Mouse (Mus musculus) embryonic facial prominence, embryonic 12.5 days (tissue): ENCODE data around the gene Sap25. TPM values are rescaled to one million over a fixed set of nuclear protein-coding genes. Genes with fewer than 3 reads are reported as not detected.
"Not testable (repeated sequence)": the region's sequence is repeated elsewhere in the genome, so short reads cannot be mapped to it uniquely, and the experiment has no call there.

Experiments used
- ATAC-seq: fragments of 200-750 bp; cut with Nextera tagmentation; 2 replicates; pipeline ENCODE4 v1.8.0; 2017; ENCODE audit not compliant: insufficient number of reproducible peaks, insufficient read depth, low FRiP score, low TSS enrichment
- H3K27ac ChIP-seq: fragments of 300-500 bp; sonication (generic); 2 replicates; pipeline ENCODE4 v1.5.1; 2016; ENCODE audit warnings: mild to moderate bottlenecking
- H3K27me3 ChIP-seq: fragments of 300-500 bp; sonication (generic); 2 replicates; pipeline ENCODE4 v1.6.1; 2016; ENCODE audit warnings: mild to moderate bottlenecking, moderate library complexity
- H3K36me3 ChIP-seq: fragments of 300-500 bp; sonication (generic); 2 replicates; pipeline ENCODE4 v1.6.1; 2016; ENCODE audit warnings: mild to moderate bottlenecking
- H3K4me1 ChIP-seq: fragments of 300-500 bp; sonication (generic); 2 replicates; pipeline ENCODE4 v1.6.1; 2016
- H3K4me2 ChIP-seq: fragments of 300-500 bp; sonication (generic); replicated peaks from 2 replicates; pipeline ENCODE4 v1.6.1; 2016; ENCODE audit warnings: mild to moderate bottlenecking, moderate library complexity
- H3K4me3 ChIP-seq: fragments of 300-500 bp; sonication (generic); 2 replicates; pipeline ENCODE4 v1.5.1; 2016; ENCODE audit warnings: mild to moderate bottlenecking
- H3K9ac ChIP-seq: fragments of 300-500 bp; sonication (generic); 2 replicates; pipeline ENCODE4 v1.6.1; 2016; ENCODE audit warnings: mild to moderate bottlenecking, moderate library complexity
- H3K9me3 ChIP-seq: fragments of 300-500 bp; sonication (generic); 2 replicates; pipeline ENCODE4 v1.6.1; 2016; ENCODE audit warnings: mild to moderate bottlenecking, moderate library complexity
- WGBS: fragments of 180-500 bp; shearing (Covaris S2); methylation state at CpG from one replicate; pipeline ENCODE4 v1.1.7; 2016; 5-methylcytosine and 5-hydroxymethylcytosine counted together
- polyA plus RNA-seq: library from polyadenylated mRNA; unstranded; fragments of >200 nt; fragmentation: Nextera tagmentation; extraction: Ambion mirVana; gene quantifications from 2 replicates; pipeline ENCODE4 v1.2.1, GENCODE M21; 2016

The Sap25 gene
- polyA plus RNA-seq, 1 experiment from 2014 or later, result 6.8 TPM

- Histone ChIP-seq H3K4me2 (peak overlapping the region; percentile 59), H3K9me3 (no peaks in the 10 kb centered on the region), H3K4me3 (peak overlapping the region; percentile 29), H3K4me1 (peaks cover 63% of the 10 kb centered on the region), H3K27me3 (no peaks in the 10 kb centered on the region), H3K36me3 (peaks cover 30% of the 10 kb centered on the region), H3K27ac (peak overlapping the region; percentile 98), H3K9ac (peak overlapping the region; percentile 47)
- ATAC-seq, result no peak
- 52% methylated on average over 3 of the region's 3 CpGs for WGBS
Observed at GRCm38 (mm10) chr5:137609292-137609691, 31.8 kb upstream of the Sap25 start.

GRCm38 (mm10) chr5:137610056-137610455, 31.1 kb upstream of the Sap25 start:
- peak overlapping the region; percentile 52 for H3K9ac ChIP-seq
- ATAC-seq, result no peak

GRCm38 (mm10) chr5:137610548-137611244, 30.4 kb upstream of the Sap25 start:
- peak; percentile 57; the same call in 1 of the 2 replicates for ATAC-seq
- no peaks in the 10 kb centered on the region for H3K27me3 ChIP-seq
- H3K4me3 ChIP-seq, result peak overlapping the region; percentile 36
- WGBS, result 5% methylated on average over 12 of the region's 12 CpGs
- H3K27ac ChIP-seq, result peak overlapping the region; percentile 98
- peak overlapping the region; percentile 59 for H3K4me2 ChIP-seq
- peaks cover 63% of the 10 kb centered on the region for H3K4me1 ChIP-seq
- peak overlapping the region; percentile 52 for H3K9ac ChIP-seq
- H3K36me3 ChIP-seq, result peaks cover 19% of the 10 kb centered on the region
- H3K9me3 ChIP-seq, result no peaks in the 10 kb centered on the region

More at GRCm38 (mm10) chr5:137610056-137610455, 31.1 kb upstream of the Sap25 start:
- Histone ChIP-seq H3K4me3 (peak overlapping the region; percentile 36), H3K9me3 (no peaks in the 10 kb centered on the region), H3K36me3 (peaks cover 26% of the 10 kb centered on the region), H3K27ac (peak overlapping the region; percentile 98), H3K4me2 (peak overlapping the region; percentile 59), H3K4me1 (peaks cover 63% of the 10 kb centered on the region), H3K27me3 (no peaks in the 10 kb centered on the region)
- WGBS, result 39% methylated on average over 4 of the region's 4 CpGs

GRCm38 (mm10) chr5:137611245-137611602, 29.9 kb upstream of the Sap25 start:
- peak overlapping the region; percentile 59 for H3K4me2 ChIP-seq
- 3% methylated on average over 6 of the region's 6 CpGs for WGBS
- H3K9ac ChIP-seq, result peak overlapping the region; percentile 52
- H3K27me3 ChIP-seq, result no peaks in the 10 kb centered on the region
- ATAC-seq, result peak; percentile 54
- peak overlapping the region; percentile 36 for H3K4me3 ChIP-seq
- peaks cover 14% of the 10 kb centered on the region for H3K36me3 ChIP-seq
- H3K27ac ChIP-seq, result peak overlapping the region; percentile 98
- peaks cover 63% of the 10 kb centered on the region for H3K4me1 ChIP-seq
- H3K9me3 ChIP-seq, result no peaks in the 10 kb centered on the region

- Histone ChIP-seq H3K4me3 (no peak overlapping the region), H3K36me3 (no peaks in the 10 kb centered on the region), H3K9me3 (no peaks in the 10 kb centered on the region), H3K4me1 (peaks cover 56% of the 10 kb centered on the region), H3K9ac (no peak overlapping the region), H3K4me2 (no peak overlapping the region), H3K27me3 (no peaks in the 10 kb centered on the region), H3K27ac (peak overlapping the region; percentile 98; the same call in 1 of the 2 replicates)
- no peak for ATAC-seq
- 65% methylated on average over 5 of the region's 5 CpGs for WGBS
Observed at GRCm38 (mm10) chr5:137613076-137613475, 28.1 kb upstream of the Sap25 start.

GRCm38 (mm10) chr5:137613550-137613949, 27.6 kb upstream of the Sap25 start, which contains the start of gene Pcolce:
Gene Pcolce, minus strand, starts transcription at chr5:137613784.
- H3K4me3 ChIP-seq, result no peak within 1 kb of the TSS

GRCm38 (mm10) chr5:137614921-137615320, 26.2 kb upstream of the Sap25 start:
- H3K9ac ChIP-seq, H3K9me3 ChIP-seq, H3K27ac ChIP-seq, H3K36me3 ChIP-seq, ATAC-seq, H3K4me3 ChIP-seq, H3K4me2 ChIP-seq, H3K27me3 ChIP-seq: not testable (repeated sequence)
- 84% methylated on average over 2 of the region's 2 CpGs for WGBS
- H3K4me1 ChIP-seq, result peaks cover 38% of the 10 kb centered on the region

More at GRCm38 (mm10) chr5:137613550-137613949, 27.6 kb upstream of the Sap25 start, which contains the start of gene Pcolce:
- Histone ChIP-seq H3K27ac (peak within 1 kb of the TSS; percentile 98), H3K4me2 (no peak within 1 kb of the TSS), H3K9me3 (no peaks in the 10 kb centered on the region), H3K9ac (no peak within 1 kb of the TSS), H3K36me3 (no peaks in the 10 kb centered on the region), H3K27me3 (no peaks in the 10 kb centered on the region), H3K4me1 (peaks cover 51% of the 10 kb centered on the region)
- WGBS, result 32% methylated on average over 11 of the region's 11 CpGs
- no peak for ATAC-seq

- Histone ChIP-seq H3K9ac (no peak overlapping the region), H3K27me3 (no peaks in the 10 kb centered on the region), H3K4me2 (no peak overlapping the region), H3K27ac (no peak overlapping the region), H3K9me3 (no peaks in the 10 kb centered on the region), H3K4me3 (no peak overlapping the region), H3K36me3 (no peaks in the 10 kb centered on the region), H3K4me1 (peaks cover 34% of the 10 kb centered on the region)
- 77% methylated on average over 7 of the region's 7 CpGs for WGBS
- ATAC-seq, result no peak
Observed at GRCm38 (mm10) chr5:137615347-137615746, 25.8 kb upstream of the Sap25 start.

GRCm38 (mm10) chr5:137623937-137624530, 17.1 kb upstream of the Sap25 start:
- WGBS, result 90% methylated on average over 11 of the region's 11 CpGs
- H3K27me3 ChIP-seq, result no peaks in the 10 kb centered on the region
- H3K9ac ChIP-seq, result no peak overlapping the region
- no peak overlapping the region for H3K4me2 ChIP-seq
- H3K4me1 ChIP-seq, result peaks cover 5% of the 10 kb centered on the region; the same call in 1 of the 2 replicates
- ATAC-seq, result no peak
- H3K9me3 ChIP-seq, result no peaks in the 10 kb centered on the region
- H3K36me3 ChIP-seq, result no peaks in the 10 kb centered on the region
- H3K27ac ChIP-seq, result no peak overlapping the region
- H3K4me3 ChIP-seq, result no peak overlapping the region

GRCm38 (mm10) chr5:137627991-137628390, 13.1 kb upstream of the Sap25 start:
- Histone ChIP-seq H3K9ac (peak overlapping the region; percentile 60), H3K9me3 (no peaks in the 10 kb centered on the region), H3K4me3 (peak overlapping the region; percentile 77), H3K4me2 (peak overlapping the region; percentile 59), H3K27me3 (no peaks in the 10 kb centered on the region), H3K27ac (peak overlapping the region; percentile 92), H3K36me3 (peaks cover 2% of the 10 kb centered on the region; the same call in 1 of the 2 replicates), H3K4me1 (peaks cover 28% of the 10 kb centered on the region)
- WGBS, result 4% methylated on average over 9 of the region's 9 CpGs
- ATAC-seq, result no peak

GRCm38 (mm10) chr5:137628498-137629305, 12.4 kb upstream of the Sap25 start, which contains the start of the genes Fbxo24, Lrch4 and Gm20605:
Gene Fbxo24, minus strand, starts transcription at chr5:137629002.
Gene Lrch4, plus strand, starts transcription at chr5:137629121.
Gene Gm20605, plus strand, starts transcription at chr5:137629175.
- Histone ChIP-seq H3K4me2 (peak within 1 kb of the TSS; percentile 81), H3K9ac (peak within 1 kb of the TSS; percentile 77), H3K9me3 (no peaks in the 10 kb centered on the region), H3K36me3 (peaks cover 9% of the 10 kb centered on the region), H3K27me3 (no peaks in the 10 kb centered on the region), H3K27ac (peak within 1 kb of the TSS; percentile 92), H3K4me1 (peaks cover 28% of the 10 kb centered on the region), H3K4me3 (peak within 1 kb of the TSS; percentile 77)
- WGBS, result under 1% methylated on average over 46 of the region's 46 CpGs
- peak; percentile 97 for ATAC-seq
